Comparison of ENCODE assay signal across 17 mouse cellular contexts in the genomic region with DNA sequence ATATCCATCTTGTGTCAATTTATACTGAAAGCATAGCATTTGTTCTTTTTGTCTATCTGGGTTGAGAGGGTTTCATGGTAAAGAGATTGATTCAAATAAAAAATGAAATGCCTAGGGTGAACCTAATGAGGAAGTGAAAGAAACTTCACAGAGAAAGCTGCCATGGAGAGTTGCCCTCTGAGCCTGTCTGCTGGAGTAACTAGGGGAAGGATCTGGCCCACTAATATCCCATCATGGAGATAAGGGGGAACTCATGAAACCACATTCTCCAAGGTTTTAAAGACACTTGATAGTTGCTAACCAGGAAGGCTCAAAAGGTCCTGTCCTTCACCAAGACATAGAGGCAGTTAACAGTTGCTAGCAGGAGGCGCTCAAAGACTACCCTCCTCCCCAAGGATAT.
"Had no signal": no experiment of that assay in that cellular context is flagged by ENCODE, and none has a peak within 500 bp of the region (broad histone marks: within the 10 kb centered on the region; RNA-seq: fewer than 3 reads in every experiment).

No protein-coding gene starts in this region.

- ATAC-seq: liver, embryonic 12.5 days; liver, postnatal 0 days; lung, postnatal 0 days; midbrain, embryonic 13.5 days; midbrain, embryonic 15.5 days; midbrain, embryonic 16.5 days had no signal

- DNase-seq: left cerebral cortex, postnatal 4 days; liver; liver, embryonic 13.5 days; liver, postnatal 0 days; lung, adult 18-20 months; lung, adult 2 months; lung, embryonic 14.5 days; lung, postnatal 10 days; lung, postnatal 14 days; lung, postnatal 36 days; lung, postnatal 4 days; midbrain, embryonic 14.5 days had no signal
